Mouse (Mus musculus): Measurements from ENCODE around the gene Rasal1. TPM values are rescaled to one million over a fixed set of nuclear protein-coding genes. Genes with fewer than 3 reads are reported as not detected.

The Rasal1 gene
- total and polyA plus RNA-seq, 3 experiments = 0.33 TPM; not detected in 2

- H3K36me3 ChIP-seq (ENCODE audit: control insufficient read depth, insufficient read depth, low read length) = no peaks in the 10 kb centered on the region
- H3K4me1 ChIP-seq (ENCODE audit: control insufficient read depth, insufficient read depth, low read length) = no peaks in the 10 kb centered on the region
- TF ChIP-seq POLR2A (IDR thresholded peaks at IDR 0.05; ENCODE audit: insufficient read depth, low read depth, low read length) = no peak
- no peak for TF ChIP-seq EP300 (IDR thresholded peaks at IDR 0.05; ENCODE audit: insufficient read depth, low read depth, low read length)
- TF ChIP-seq CTCF (IDR thresholded peaks at IDR 0.05) = no peak
- no peak overlapping the region for H3K9ac ChIP-seq (ENCODE audit: low read depth, low read length)
- intact Hi-C loops (cut with DNase I) = no loop called here
- H3K27ac ChIP-seq = no peak overlapping the region
- H3K27me3 ChIP-seq (ENCODE audit: control insufficient read depth, insufficient read depth, low read length) = peaks cover 17% of the 10 kb centered on the region
- WGBS = 48% methylated on average over 13 of the region's 13 CpGs
- DNase-seq = no peak
- H3K79me2 ChIP-seq (replicated peaks; ENCODE audit: control insufficient read depth, insufficient read depth, low read length) = no peaks in the 10 kb centered on the region
- H3K4me3 ChIP-seq = no peak overlapping the region
These were observed 58.4 kb downstream of the Rasal1 start for GRCm38 (mm10) chr5:120706976-120707375.

- no peaks in the 10 kb centered on the region for H3K36me3 ChIP-seq (ENCODE audit: control insufficient read depth, insufficient read depth, low read length)
- TF ChIP-seq EP300 (IDR thresholded peaks at IDR 0.05; ENCODE audit: insufficient read depth, low read depth, low read length) = no peak
- TF ChIP-seq CTCF (IDR thresholded peaks at IDR 0.05) = no peak
- no peak for TF ChIP-seq POLR2A (IDR thresholded peaks at IDR 0.05; ENCODE audit: insufficient read depth, low read depth, low read length)
- H3K4me3 ChIP-seq = no peak overlapping the region
- intact Hi-C loops (cut with DNase I) = no loop called here
- peaks cover 20% of the 10 kb centered on the region for H3K27me3 ChIP-seq (ENCODE audit: control insufficient read depth, insufficient read depth, low read length)
- no peaks in the 10 kb centered on the region for H3K4me1 ChIP-seq (ENCODE audit: control insufficient read depth, insufficient read depth, low read length)
- DNase-seq = no peak
- H3K9ac ChIP-seq (ENCODE audit: low read depth, low read length) = no peak overlapping the region
- H3K27ac ChIP-seq = no peak overlapping the region
- 3% methylated on average over 40 of the region's 40 CpGs for WGBS
- no peaks in the 10 kb centered on the region for H3K79me2 ChIP-seq (replicated peaks; ENCODE audit: control insufficient read depth, insufficient read depth, low read length)
These were observed 61.7 kb downstream of the Rasal1 start for GRCm38 (mm10) chr5:120710161-120710825.

GRCm38 (mm10) chr5:120710826-120711248 lies 62.2 kb downstream of the Rasal1 start:
- Histone ChIP-seq H3K4me1 (ENCODE audit: control insufficient read depth, insufficient read depth, low read length) (no peaks in the 10 kb centered on the region), H3K79me2 (replicated peaks; ENCODE audit: control insufficient read depth, insufficient read depth, low read length) (no peaks in the 10 kb centered on the region), H3K27me3 (ENCODE audit: control insufficient read depth, insufficient read depth, low read length) (peaks cover 20% of the 10 kb centered on the region), H3K27ac (no peak overlapping the region), H3K36me3 (ENCODE audit: control insufficient read depth, insufficient read depth, low read length) (no peaks in the 10 kb centered on the region), H3K4me3 (peak overlapping the region; percentile 34; the same call in 1 of the 2 replicates), H3K9ac (ENCODE audit: low read depth, low read length) (no peak overlapping the region)
- intact Hi-C loops (cut with DNase I) = no loop called here
- WGBS = 3% methylated on average over 29 of the region's 34 CpGs
- no peak for DNase-seq
- TF ChIP-seq CTCF (IDR thresholded peaks at IDR 0.05) (no peak), EP300 (IDR thresholded peaks at IDR 0.05; ENCODE audit: insufficient read depth, low read depth, low read length) (no peak), POLR2A (IDR thresholded peaks at IDR 0.05; ENCODE audit: insufficient read depth, low read depth, low read length) (no peak)

GRCm38 (mm10) chr5:120711416-120711815 lies 62.8 kb downstream of the Rasal1 start:
- WGBS = 3% methylated on average over 43 of the region's 43 CpGs
- no peak for TF ChIP-seq EP300 (IDR thresholded peaks at IDR 0.05; ENCODE audit: insufficient read depth, low read depth, low read length)
- TF ChIP-seq POLR2A (IDR thresholded peaks at IDR 0.05; ENCODE audit: insufficient read depth, low read depth, low read length) = no peak
- no peak for TF ChIP-seq CTCF (IDR thresholded peaks at IDR 0.05)
- H3K27ac ChIP-seq = no peak overlapping the region
- no peaks in the 10 kb centered on the region for H3K4me1 ChIP-seq (ENCODE audit: control insufficient read depth, insufficient read depth, low read length)
- H3K36me3 ChIP-seq (ENCODE audit: control insufficient read depth, insufficient read depth, low read length) = no peaks in the 10 kb centered on the region
- H3K79me2 ChIP-seq (replicated peaks; ENCODE audit: control insufficient read depth, insufficient read depth, low read length) = no peaks in the 10 kb centered on the region
- H3K9ac ChIP-seq (ENCODE audit: low read depth, low read length) = peak overlapping the region; percentile 57
- peak; percentile 58 to 61 for DNase-seq
- H3K4me3 ChIP-seq = peak overlapping the region; percentile 34; the same call in 1 of the 2 replicates
- peaks cover 20% of the 10 kb centered on the region for H3K27me3 ChIP-seq (ENCODE audit: control insufficient read depth, insufficient read depth, low read length)
- intact Hi-C loops (cut with DNase I) = no loop called here

GRCm38 (mm10) chr5:120711827-120712226 lies 63.2 kb downstream of the Rasal1 start, which contains the start of gene Dtx1:
Gene Dtx1 (minus strand): TSS chr5:120711927.
- Histone ChIP-seq H3K27ac (no peak within 1 kb of the TSS), H3K9ac (ENCODE audit: low read depth, low read length) (peak within 1 kb of the TSS; percentile 57), H3K79me2 (replicated peaks; ENCODE audit: control insufficient read depth, insufficient read depth, low read length) (no peaks in the 10 kb centered on the region), H3K4me1 (ENCODE audit: control insufficient read depth, insufficient read depth, low read length) (no peaks in the 10 kb centered on the region), H3K27me3 (ENCODE audit: control insufficient read depth, insufficient read depth, low read length) (peaks cover 20% of the 10 kb centered on the region), H3K4me3 (peak within 1 kb of the TSS; percentile 34; the same call in 1 of the 2 replicates), H3K36me3 (ENCODE audit: control insufficient read depth, insufficient read depth, low read length) (no peaks in the 10 kb centered on the region)
- DNase-seq = no peak
- TF ChIP-seq EP300 (IDR thresholded peaks at IDR 0.05; ENCODE audit: insufficient read depth, low read depth, low read length) = no peak
- TF ChIP-seq CTCF (IDR thresholded peaks at IDR 0.05) = no peak
- TF ChIP-seq POLR2A (IDR thresholded peaks at IDR 0.05; ENCODE audit: insufficient read depth, low read depth, low read length) = no peak
- intact Hi-C loops (cut with DNase I) = no loop called here
- WGBS = 37% methylated on average over 3 of the region's 3 CpGs

- intact Hi-C loops (cut with DNase I) = no loop called here
- Histone ChIP-seq H3K9ac (ENCODE audit: low read depth, low read length) (no peak overlapping the region), H3K36me3 (ENCODE audit: control insufficient read depth, insufficient read depth, low read length) (no peaks in the 10 kb centered on the region), H3K27me3 (ENCODE audit: control insufficient read depth, insufficient read depth, low read length) (peaks cover 20% of the 10 kb centered on the region), H3K79me2 (replicated peaks; ENCODE audit: control insufficient read depth, insufficient read depth, low read length) (no peaks in the 10 kb centered on the region), H3K4me1 (ENCODE audit: control insufficient read depth, insufficient read depth, low read length) (no peaks in the 10 kb centered on the region), H3K4me3 (no peak overlapping the region), H3K27ac (no peak overlapping the region)
- no peak for DNase-seq
- 72% methylated on average over 8 of the region's 8 CpGs for WGBS
- TF ChIP-seq POLR2A (IDR thresholded peaks at IDR 0.05; ENCODE audit: insufficient read depth, low read depth, low read length) (no peak), CTCF (IDR thresholded peaks at IDR 0.05) (no peak), EP300 (IDR thresholded peaks at IDR 0.05; ENCODE audit: insufficient read depth, low read depth, low read length) (no peak)
These were observed 64.1 kb downstream of the Rasal1 start for GRCm38 (mm10) chr5:120712721-120713120.

All from heart, adult 2 months (tissue).